Mouse (Mus musculus): ENCODE results near the gene Camkmt. TPM values are rescaled to one million over a fixed set of nuclear protein-coding genes. Genes with fewer than 3 reads are reported as not detected.

The Camkmt gene
- polyA plus RNA-seq, 1 experiment from 2014 or later, result 17.0 TPM

- Histone ChIP-seq H3K9me3 (replicated peaks) (no peaks in the 10 kb centered on the region), H3K36me3 (ENCODE audit: poor library complexity, severe bottlenecking) (no peaks in the 10 kb centered on the region), H3K4me2 (no peak overlapping the region), H3K27ac (no peak overlapping the region), H3K27me3 (no peaks in the 10 kb centered on the region), H3K9ac (no peak overlapping the region), H3K4me1 (peaks cover 8% of the 10 kb centered on the region), H3K4me3 (no peak overlapping the region)
- ATAC-seq, result no peak
- 89% methylated on average over 6 of the region's 6 CpGs for WGBS
These were observed 53.8 kb downstream of the Camkmt start for GRCm38 (mm10) chr17:85144141-85144540.

GRCm38 (mm10) chr17:85148348-85148747, 58.0 kb downstream of the Camkmt start:
- Histone ChIP-seq H3K9me3 (replicated peaks) (no peaks in the 10 kb centered on the region), H3K36me3 (ENCODE audit: poor library complexity, severe bottlenecking) (no peaks in the 10 kb centered on the region), H3K4me2 (no peak overlapping the region), H3K27ac (no peak overlapping the region), H3K4me3 (no peak overlapping the region), H3K4me1 (peaks cover 8% of the 10 kb centered on the region; the same call in 1 of the 2 replicates), H3K27me3 (peaks cover 2% of the 10 kb centered on the region; the same call in 1 of the 2 replicates), H3K9ac (no peak overlapping the region)
- WGBS, result 79% methylated on average over 1 of the region's 1 CpGs
- no peak for ATAC-seq

- H3K9ac ChIP-seq, result no peak overlapping the region
These were observed 58.9 kb downstream of the Camkmt start for GRCm38 (mm10) chr17:85149211-85149738.

GRCm38 (mm10) chr17:85151264-85151663, 60.9 kb downstream of the Camkmt start:
- Histone ChIP-seq H3K27me3 (peaks cover 2% of the 10 kb centered on the region; the same call in 1 of the 2 replicates), H3K4me1 (peaks cover 8% of the 10 kb centered on the region; the same call in 1 of the 2 replicates), H3K9ac (no peak overlapping the region), H3K4me2 (no peak overlapping the region), H3K9me3 (replicated peaks) (no peaks in the 10 kb centered on the region), H3K4me3 (no peak overlapping the region), H3K27ac (no peak overlapping the region), H3K36me3 (ENCODE audit: poor library complexity, severe bottlenecking) (no peaks in the 10 kb centered on the region)
- WGBS, result 71% methylated on average over 8 of the region's 8 CpGs
- ATAC-seq, result no peak

More at GRCm38 (mm10) chr17:85149211-85149738, 58.9 kb downstream of the Camkmt start:
- peaks cover 2% of the 10 kb centered on the region; the same call in 1 of the 2 replicates for H3K27me3 ChIP-seq
- H3K27ac ChIP-seq, result no peak overlapping the region
- ATAC-seq, result no peak
- 7% methylated on average over 3 of the region's 3 CpGs for WGBS
- H3K4me1 ChIP-seq, result peaks cover 8% of the 10 kb centered on the region; the same call in 1 of the 2 replicates
- no peaks in the 10 kb centered on the region for H3K36me3 ChIP-seq (ENCODE audit: poor library complexity, severe bottlenecking)
- no peak overlapping the region for H3K4me3 ChIP-seq
- no peak overlapping the region for H3K4me2 ChIP-seq
- no peaks in the 10 kb centered on the region for H3K9me3 ChIP-seq (replicated peaks)

GRCm38 (mm10) chr17:85158202-85158601, 67.8 kb downstream of the Camkmt start:
- Histone ChIP-seq H3K4me1 (peaks cover 9% of the 10 kb centered on the region), H3K4me3 (no peak overlapping the region), H3K27me3 (no peaks in the 10 kb centered on the region), H3K27ac (no peak overlapping the region), H3K4me2 (no peak overlapping the region), H3K9ac (no peak overlapping the region), H3K9me3 (replicated peaks) (no peaks in the 10 kb centered on the region), H3K36me3 (ENCODE audit: poor library complexity, severe bottlenecking) (no peaks in the 10 kb centered on the region)
- ATAC-seq, result no peak
- 72% methylated on average over 4 of the region's 4 CpGs for WGBS

GRCm38 (mm10) chr17:85159526-85159925, 69.2 kb downstream of the Camkmt start:
- no peak overlapping the region for H3K4me2 ChIP-seq
- H3K4me1 ChIP-seq, result peaks cover 9% of the 10 kb centered on the region
- H3K4me3 ChIP-seq, result no peak overlapping the region
- no peaks in the 10 kb centered on the region for H3K36me3 ChIP-seq (ENCODE audit: poor library complexity, severe bottlenecking)
- no peaks in the 10 kb centered on the region for H3K27me3 ChIP-seq
- H3K9ac ChIP-seq, result no peak overlapping the region
- ATAC-seq, result no peak
- no peaks in the 10 kb centered on the region for H3K9me3 ChIP-seq (replicated peaks)
- WGBS, result 88% methylated on average over 8 of the region's 8 CpGs
- no peak overlapping the region for H3K27ac ChIP-seq

- H3K4me1 ChIP-seq, result peaks cover 9% of the 10 kb centered on the region
- 96% methylated on average over 8 of the region's 8 CpGs for WGBS
- no peaks in the 10 kb centered on the region for H3K36me3 ChIP-seq (ENCODE audit: poor library complexity, severe bottlenecking)
- H3K27me3 ChIP-seq, result no peaks in the 10 kb centered on the region
- ATAC-seq, result no peak
- no peak overlapping the region for H3K9ac ChIP-seq
- no peak overlapping the region for H3K4me2 ChIP-seq
- H3K4me3 ChIP-seq, result no peak overlapping the region
- H3K27ac ChIP-seq, result no peak overlapping the region
- H3K9me3 ChIP-seq (replicated peaks), result no peaks in the 10 kb centered on the region
These were observed 70.4 kb downstream of the Camkmt start for GRCm38 (mm10) chr17:85160786-85161185.

GRCm38 (mm10) chr17:85162569-85163271, 72.4 kb downstream of the Camkmt start:
- Histone ChIP-seq H3K9ac (no peak overlapping the region), H3K27ac (no peak overlapping the region), H3K27me3 (no peaks in the 10 kb centered on the region), H3K36me3 (ENCODE audit: poor library complexity, severe bottlenecking) (no peaks in the 10 kb centered on the region), H3K9me3 (replicated peaks) (no peaks in the 10 kb centered on the region), H3K4me3 (no peak overlapping the region), H3K4me2 (no peak overlapping the region), H3K4me1 (peaks cover 9% of the 10 kb centered on the region)
- WGBS, result 84% methylated on average over 7 of the region's 7 CpGs
- no peak for ATAC-seq

- Histone ChIP-seq H3K27me3 (no peaks in the 10 kb centered on the region), H3K9me3 (replicated peaks) (no peaks in the 10 kb centered on the region), H3K36me3 (ENCODE audit: poor library complexity, severe bottlenecking) (no peaks in the 10 kb centered on the region), H3K4me3 (no peak overlapping the region), H3K4me1 (peaks cover 8% of the 10 kb centered on the region), H3K4me2 (no peak overlapping the region), H3K27ac (no peak overlapping the region), H3K9ac (no peak overlapping the region)
- 91% methylated on average over 4 of the region's 4 CpGs for WGBS
- ATAC-seq, result no peak
These were observed 72.9 kb downstream of the Camkmt start for GRCm38 (mm10) chr17:85163272-85163610.

GRCm38 (mm10) chr17:85168761-85169160, 78.4 kb downstream of the Camkmt start:
- H3K27ac ChIP-seq, result no peak overlapping the region
- H3K9ac ChIP-seq, result no peak overlapping the region
- H3K4me3 ChIP-seq, result no peak overlapping the region
- ATAC-seq, result no peak
- no peaks in the 10 kb centered on the region; the same call in 1 of the 2 replicates for H3K27me3 ChIP-seq
- peaks cover 6% of the 10 kb centered on the region for H3K4me1 ChIP-seq
- H3K9me3 ChIP-seq (replicated peaks), result no peaks in the 10 kb centered on the region
- WGBS, result 90% methylated on average over 2 of the region's 2 CpGs
- no peaks in the 10 kb centered on the region for H3K36me3 ChIP-seq (ENCODE audit: poor library complexity, severe bottlenecking)
- no peak overlapping the region for H3K4me2 ChIP-seq

GRCm38 (mm10) chr17:85170541-85171255, 80.3 kb downstream of the Camkmt start:
- no peak overlapping the region for H3K4me2 ChIP-seq
- H3K27me3 ChIP-seq, result no peaks in the 10 kb centered on the region; the same call in 1 of the 2 replicates
- ATAC-seq, result no peak
- no peaks in the 10 kb centered on the region for H3K9me3 ChIP-seq (replicated peaks)
- no peak overlapping the region for H3K9ac ChIP-seq
- no peak overlapping the region for H3K4me3 ChIP-seq
- WGBS, result 66% methylated on average over 10 of the region's 10 CpGs
- no peaks in the 10 kb centered on the region for H3K36me3 ChIP-seq (ENCODE audit: poor library complexity, severe bottlenecking)
- no peak overlapping the region for H3K27ac ChIP-seq
- H3K4me1 ChIP-seq, result peaks cover 6% of the 10 kb centered on the region

- 4% methylated on average over 4 of the region's 4 CpGs for WGBS
These were observed 81.6 kb downstream of the Camkmt start for GRCm38 (mm10) chr17:85171951-85172350.

More at GRCm38 (mm10) chr17:85171951-85172350, 81.6 kb downstream of the Camkmt start:
- H3K4me3 ChIP-seq, result no peak overlapping the region
- peaks cover 6% of the 10 kb centered on the region for H3K4me1 ChIP-seq
- no peaks in the 10 kb centered on the region for H3K9me3 ChIP-seq (replicated peaks)
- no peak overlapping the region for H3K27ac ChIP-seq
- H3K4me2 ChIP-seq, result no peak overlapping the region
- ATAC-seq, result no peak
- H3K36me3 ChIP-seq (ENCODE audit: poor library complexity, severe bottlenecking), result no peaks in the 10 kb centered on the region
- no peaks in the 10 kb centered on the region; the same call in 1 of the 2 replicates for H3K27me3 ChIP-seq
- no peak overlapping the region for H3K9ac ChIP-seq
